Comparison of ENCODE assay signal across 16 mouse cellular contexts in the genomic region with DNA sequence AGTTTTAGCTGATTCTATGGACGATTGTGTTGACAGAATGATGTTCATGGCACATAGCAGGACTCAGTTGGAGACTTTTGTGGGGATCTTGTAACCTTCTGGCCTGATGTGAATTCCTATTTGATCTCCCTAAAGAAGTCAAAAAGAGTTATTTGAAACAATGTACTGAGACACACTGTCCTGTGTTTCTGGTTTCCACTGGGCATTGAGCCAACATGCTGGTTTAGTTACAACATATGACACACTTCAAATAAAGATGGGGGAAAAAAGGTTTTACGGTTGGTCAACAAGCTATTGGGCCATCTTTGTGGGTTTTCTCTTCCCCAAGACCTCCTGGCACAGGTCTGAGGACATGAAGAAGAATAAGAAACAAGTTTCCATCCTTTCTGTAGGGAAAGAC.
A peak's percentile ranks its signal among the peaks of the same experiment; 100 is the strongest.
DNase-seq lines count a peak whose midpoint lies in the region; ATAC-seq and TF ChIP-seq lines count a peak whose summit lies in the region.
"Had no signal": no experiment of that assay in that cellular context is flagged by ENCODE, and none has a peak within 500 bp of the region (broad histone marks: within the 10 kb centered on the region; RNA-seq: fewer than 3 reads in every experiment).

No protein-coding gene starts in this region.

- H3K4me1 ChIP-seq in hindbrain, postnatal 0 days (ENCODE audit: insufficient read depth, low read length) = no peaks in the 10 kb centered on the region
- no peaks in the 10 kb centered on the region for H3K4me1 ChIP-seq in hindbrain, embryonic 13.5 days (replicated peaks)
- H3K4me1 ChIP-seq in midbrain, embryonic 14.5 days (ENCODE audit: control insufficient read depth, insufficient read depth, low read length) = no peaks in the 10 kb centered on the region
- H3K4me1 ChIP-seq in midbrain, embryonic 15.5 days = no peaks in the 10 kb centered on the region
- H3K4me1 ChIP-seq: embryonic facial prominence, embryonic 15.5 days; heart, embryonic 12.5 days; intestine, embryonic 15.5 days had no signal

- H3K27ac ChIP-seq in hindbrain, postnatal 0 days = no peak overlapping the region
- no peak overlapping the region for H3K27ac ChIP-seq in hindbrain, embryonic 13.5 days
- no peak overlapping the region for H3K27ac ChIP-seq in midbrain, embryonic 14.5 days (replicated peaks; ENCODE audit: low read depth, low read length)
- H3K27ac ChIP-seq in midbrain, embryonic 15.5 days = no peak overlapping the region
- H3K27ac ChIP-seq: embryonic facial prominence, embryonic 15.5 days; intestine, embryonic 15.5 days; liver, embryonic 14.5 days had no signal

- DNase-seq in hindbrain, postnatal 0 days (ENCODE audit: low spot score) = peak; percentile 15
- peak; percentile 23 for DNase-seq in midbrain, embryonic 14.5 days
- peak; percentile 8 for DNase-seq in NIH3T3 (ENCODE audit: low read depth)
- DNase-seq in ovary, adult 18-20 months (ENCODE audit: low spot score) = no peak
- no peak for DNase-seq in right cerebral cortex, postnatal 25 days
- DNase-seq: cerebellum, adult 11 months; gastrocnemius, postnatal 36 days; right cerebral cortex, postnatal 14 days had no signal

- H3K36me3 ChIP-seq in hindbrain, postnatal 0 days (ENCODE audit: insufficient read depth, low read length) = no peaks in the 10 kb centered on the region
- no peaks in the 10 kb centered on the region for H3K36me3 ChIP-seq in hindbrain, embryonic 13.5 days
- no peaks in the 10 kb centered on the region for H3K36me3 ChIP-seq in midbrain, embryonic 14.5 days (ENCODE audit: control insufficient read depth, insufficient read depth, low read length)
- no peaks in the 10 kb centered on the region for H3K36me3 ChIP-seq in midbrain, embryonic 15.5 days (replicated peaks)
- H3K36me3 ChIP-seq: embryonic facial prominence, embryonic 15.5 days; heart, embryonic 12.5 days; intestine, embryonic 15.5 days had no signal

- no peak overlapping the region for H3K4me3 ChIP-seq in hindbrain, postnatal 0 days (ENCODE audit: low read length)
- H3K4me3 ChIP-seq in hindbrain, embryonic 13.5 days = no peak overlapping the region
- no peak overlapping the region for H3K4me3 ChIP-seq in midbrain, embryonic 14.5 days (replicated peaks; ENCODE audit: low read depth, low read length)
- H3K4me3 ChIP-seq in midbrain, embryonic 15.5 days = no peak overlapping the region
- H3K4me3 ChIP-seq: embryonic facial prominence, embryonic 15.5 days; heart, embryonic 12.5 days; intestine, embryonic 15.5 days had no signal

- H3K4me2 ChIP-seq in hindbrain, postnatal 0 days (ENCODE audit: low read depth, low read length) = no peak overlapping the region
- no peak overlapping the region for H3K4me2 ChIP-seq in hindbrain, embryonic 13.5 days
- no peak overlapping the region for H3K4me2 ChIP-seq in midbrain, embryonic 14.5 days (ENCODE audit: low read length)
- no peak overlapping the region for H3K4me2 ChIP-seq in midbrain, embryonic 15.5 days
- H3K4me2 ChIP-seq: embryonic facial prominence, embryonic 15.5 days; heart, embryonic 12.5 days; intestine, embryonic 15.5 days had no signal

- no peaks in the 10 kb centered on the region for H3K27me3 ChIP-seq in hindbrain, postnatal 0 days (ENCODE audit: insufficient read depth, low read length)
- no peaks in the 10 kb centered on the region for H3K27me3 ChIP-seq in hindbrain, embryonic 13.5 days
- no peaks in the 10 kb centered on the region for H3K27me3 ChIP-seq in midbrain, embryonic 14.5 days (ENCODE audit: control insufficient read depth, insufficient read depth, low read length)
- no peaks in the 10 kb centered on the region for H3K27me3 ChIP-seq in midbrain, embryonic 15.5 days (replicated peaks)
- H3K27me3 ChIP-seq: embryonic facial prominence, embryonic 15.5 days; heart, embryonic 12.5 days; intestine, embryonic 15.5 days had no signal

- 34% methylated on average over 2 of the region's 2 CpGs for WGBS in hindbrain, postnatal 0 days
- 73% methylated on average over 2 of the region's 2 CpGs for WGBS in hindbrain, embryonic 13.5 days
- WGBS in midbrain, embryonic 14.5 days = 47% methylated on average over 2 of the region's 2 CpGs
- WGBS in midbrain, embryonic 15.5 days = 45% methylated on average over 2 of the region's 2 CpGs

- no peaks in the 10 kb centered on the region for H3K9me3 ChIP-seq in hindbrain, postnatal 0 days (ENCODE audit: low read length)
- H3K9me3 ChIP-seq in hindbrain, embryonic 13.5 days = no peaks in the 10 kb centered on the region
- no peaks in the 10 kb centered on the region for H3K9me3 ChIP-seq in midbrain, embryonic 14.5 days (ENCODE audit: control insufficient read depth, low read length)
- H3K9me3 ChIP-seq in midbrain, embryonic 15.5 days = no peaks in the 10 kb centered on the region
- H3K9me3 ChIP-seq: embryonic facial prominence, embryonic 15.5 days; heart, embryonic 12.5 days; intestine, embryonic 15.5 days had no signal

- no peak for TF ChIP-seq CTCF in hindbrain, postnatal 0 days (IDR thresholded peaks at IDR 0.05; ENCODE audit: low read depth)

- H3K9ac ChIP-seq in hindbrain, postnatal 0 days (replicated peaks; ENCODE audit: low read length) = no peak overlapping the region
- no peak overlapping the region for H3K9ac ChIP-seq in hindbrain, embryonic 13.5 days
- no peak overlapping the region for H3K9ac ChIP-seq in midbrain, embryonic 14.5 days (replicated peaks; ENCODE audit: low read length)
- H3K9ac ChIP-seq in midbrain, embryonic 15.5 days = no peak overlapping the region
- H3K9ac ChIP-seq: embryonic facial prominence, embryonic 15.5 days; heart, embryonic 12.5 days; intestine, embryonic 15.5 days; liver, embryonic 14.5 days had no signal

- no peak for ATAC-seq in hindbrain, postnatal 0 days
- no peak for ATAC-seq in hindbrain, embryonic 13.5 days (ENCODE audit: low FRiP score)
- ATAC-seq in midbrain, embryonic 14.5 days (ENCODE audit: low FRiP score, low TSS enrichment) = no peak
- no peak for ATAC-seq in midbrain, embryonic 15.5 days (replicated peaks)
- ATAC-seq in granulocyte monocyte progenitor cell, adult 5-6 weeks (replicated peaks; ENCODE audit: poor library complexity, severe bottlenecking) = 0 out of 2 replicates have a peak, but pooled peaks have one; percentile 30
- ATAC-seq: activated CD4-positive, CD25-positive, alpha-beta regulatory T cell, adult 4 months; intestine, embryonic 15.5 days had no signal

Comparison
In these comparisons a context has a peak if more than half of its experiments do, and no peak if none do; other contexts are left out.
1. DNase-seq: peak in hindbrain, postnatal 0 days (single experiment), midbrain, embryonic 14.5 days (single experiment) and NIH3T3 (single experiment); none in ovary, adult 18-20 months (single experiment) and right cerebral cortex, postnatal 25 days (single experiment).